Mouse (Mus musculus) midbrain, embryonic 15.5 days (tissue): Measurements from ENCODE around the gene Unc119. TPM values are rescaled to one million over a fixed set of nuclear protein-coding genes. Genes with fewer than 3 reads are reported as not detected.

Experiments
- ATAC-seq: fragments of 200-750 bp; cut with Nextera tagmentation; replicated peaks from 2 replicates; pipeline ENCODE4 v1.8.0; 2017; ENCODE audit warnings: moderate TSS enrichment
- H3K27ac ChIP-seq: fragments of 300-500 bp; sonication (generic); 2 replicates; pipeline ENCODE4 v1.5.1; 2015; ENCODE audit warnings: mild to moderate bottlenecking, inconsistent platforms
- H3K27me3 ChIP-seq: fragments of 300-500 bp; sonication (generic); replicated peaks from 2 replicates; pipeline ENCODE4 v1.6.1; 2015; ENCODE audit warnings: inconsistent platforms
- H3K36me3 ChIP-seq: fragments of 300-500 bp; sonication (generic); replicated peaks from 2 replicates; pipeline ENCODE4 v1.6.1; 2015; ENCODE audit warnings: inconsistent platforms
- H3K4me1 ChIP-seq: fragments of 300-500 bp; sonication (generic); 2 replicates; pipeline ENCODE4 v1.6.1; 2015; ENCODE audit warnings: inconsistent platforms
- H3K4me2 ChIP-seq: fragments of 300-500 bp; sonication (generic); 2 replicates; pipeline ENCODE4 v1.6.1; 2015; ENCODE audit warnings: inconsistent platforms, mild to moderate bottlenecking, moderate library complexity
- H3K4me3 ChIP-seq: fragments of 300-500 bp; sonication (generic); 2 replicates; pipeline ENCODE4 v1.5.1; 2015; ENCODE audit warnings: mild to moderate bottlenecking, inconsistent platforms
- H3K9ac ChIP-seq: fragments of 300-500 bp; sonication (generic); 2 replicates; pipeline ENCODE4 v1.6.1; 2015; ENCODE audit warnings: mild to moderate bottlenecking, inconsistent platforms
- H3K9me3 ChIP-seq: fragments of 300-500 bp; sonication (generic); 2 replicates; pipeline ENCODE4 v1.6.1; 2016; ENCODE audit warnings: inconsistent platforms
- WGBS: fragments of 180-500 bp; shearing (Covaris S2); methylation state at CpG from one replicate; pipeline ENCODE4 v1.1.7; 2015; ENCODE audit warnings: mixed read lengths; 5-methylcytosine and 5-hydroxymethylcytosine counted together
- polyA plus RNA-seq: library from polyadenylated mRNA; unstranded; fragments of >200 nt; fragmentation: Nextera tagmentation; extraction: Ambion mirVana; gene quantifications from 2 replicates; pipeline ENCODE4 v1.2.1, GENCODE M21; 2015

Unc119 gene
- polyA plus RNA-seq, 1 experiment from 2014 or later, result 80.8 TPM

GRCm38 (mm10) chr11:78324000-78324785 lies 19.1 kb upstream of the Unc119 start:
- ATAC-seq, result no peak
- no peak overlapping the region for H3K9ac ChIP-seq
- 0 out of 2 replicates have a peak overlapping the region, but pooled peaks have one; percentile 6 for H3K4me2 ChIP-seq
- H3K27me3 ChIP-seq, result no peaks in the 10 kb centered on the region
- 0 out of 2 replicates have a peak, but pooled peaks cover under 1% of the 10 kb centered on the region for H3K36me3 ChIP-seq
- H3K4me1 ChIP-seq, result peaks cover 9% of the 10 kb centered on the region
- no peaks in the 10 kb centered on the region for H3K9me3 ChIP-seq
- WGBS, result 87% methylated on average over 15 of the region's 15 CpGs
- H3K27ac ChIP-seq, result 0 out of 2 replicates have a peak overlapping the region, but pooled peaks have one; percentile 48
- no peak overlapping the region for H3K4me3 ChIP-seq

DNA sequence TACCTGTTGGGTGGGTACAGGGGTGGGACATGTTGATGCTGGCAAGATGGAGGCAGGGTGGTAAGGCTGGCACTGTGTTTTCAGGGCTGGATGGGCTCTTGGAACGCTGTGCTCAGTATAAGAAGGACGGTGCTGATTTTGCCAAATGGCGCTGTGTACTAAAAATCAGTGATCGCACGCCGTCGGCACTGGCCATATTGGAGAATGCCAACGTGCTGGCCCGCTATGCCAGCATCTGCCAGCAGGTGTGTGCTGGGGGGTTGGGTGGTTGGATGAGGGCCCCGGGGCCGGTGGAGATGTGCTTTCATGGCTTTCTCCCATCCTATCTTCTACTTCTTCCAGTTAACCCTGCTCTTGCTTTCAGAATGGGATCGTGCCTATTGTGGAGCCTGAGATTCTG lies 18.3 kb upstream of the Unc119 start:
- H3K4me3 ChIP-seq, result no peak overlapping the region
- ATAC-seq, result no peak
- no peaks in the 10 kb centered on the region for H3K36me3 ChIP-seq
- H3K9ac ChIP-seq, result no peak overlapping the region
- H3K9me3 ChIP-seq, result no peaks in the 10 kb centered on the region
- H3K4me2 ChIP-seq, result no peak overlapping the region
- peaks cover 15% of the 10 kb centered on the region for H3K4me1 ChIP-seq
- 94% methylated on average over 12 of the region's 12 CpGs for WGBS
- H3K27me3 ChIP-seq, result no peaks in the 10 kb centered on the region
- H3K27ac ChIP-seq, result no peak overlapping the region

DNA sequence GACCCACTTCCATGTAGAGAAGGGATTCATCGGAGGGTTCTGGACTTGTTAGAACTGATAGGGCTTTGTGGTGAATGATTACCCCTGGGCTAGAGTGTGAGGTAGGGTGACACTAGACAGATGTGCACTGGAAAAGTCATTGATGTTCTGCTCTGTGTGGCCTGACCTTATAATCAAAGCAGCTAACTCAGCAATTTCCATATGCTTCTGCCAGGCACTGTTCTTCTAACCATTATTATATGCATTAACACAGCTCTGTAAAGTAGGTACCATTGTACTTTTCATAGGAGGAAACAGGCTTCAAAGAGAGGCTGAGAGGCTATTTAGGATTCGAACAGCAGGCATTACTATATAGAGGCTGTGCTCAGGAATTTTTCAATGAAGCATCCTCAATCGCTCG lies 16.1 kb upstream of the Unc119 start:
- no peak overlapping the region for H3K9ac ChIP-seq
- H3K36me3 ChIP-seq, result no peaks in the 10 kb centered on the region
- no peak overlapping the region for H3K27ac ChIP-seq
- no peak for ATAC-seq
- 89% methylated on average over 4 of the region's 4 CpGs for WGBS
- no peaks in the 10 kb centered on the region for H3K9me3 ChIP-seq
- peaks cover 15% of the 10 kb centered on the region for H3K4me1 ChIP-seq
- H3K4me3 ChIP-seq, result no peak overlapping the region
- H3K4me2 ChIP-seq, result no peak overlapping the region
- no peaks in the 10 kb centered on the region for H3K27me3 ChIP-seq

DNA sequence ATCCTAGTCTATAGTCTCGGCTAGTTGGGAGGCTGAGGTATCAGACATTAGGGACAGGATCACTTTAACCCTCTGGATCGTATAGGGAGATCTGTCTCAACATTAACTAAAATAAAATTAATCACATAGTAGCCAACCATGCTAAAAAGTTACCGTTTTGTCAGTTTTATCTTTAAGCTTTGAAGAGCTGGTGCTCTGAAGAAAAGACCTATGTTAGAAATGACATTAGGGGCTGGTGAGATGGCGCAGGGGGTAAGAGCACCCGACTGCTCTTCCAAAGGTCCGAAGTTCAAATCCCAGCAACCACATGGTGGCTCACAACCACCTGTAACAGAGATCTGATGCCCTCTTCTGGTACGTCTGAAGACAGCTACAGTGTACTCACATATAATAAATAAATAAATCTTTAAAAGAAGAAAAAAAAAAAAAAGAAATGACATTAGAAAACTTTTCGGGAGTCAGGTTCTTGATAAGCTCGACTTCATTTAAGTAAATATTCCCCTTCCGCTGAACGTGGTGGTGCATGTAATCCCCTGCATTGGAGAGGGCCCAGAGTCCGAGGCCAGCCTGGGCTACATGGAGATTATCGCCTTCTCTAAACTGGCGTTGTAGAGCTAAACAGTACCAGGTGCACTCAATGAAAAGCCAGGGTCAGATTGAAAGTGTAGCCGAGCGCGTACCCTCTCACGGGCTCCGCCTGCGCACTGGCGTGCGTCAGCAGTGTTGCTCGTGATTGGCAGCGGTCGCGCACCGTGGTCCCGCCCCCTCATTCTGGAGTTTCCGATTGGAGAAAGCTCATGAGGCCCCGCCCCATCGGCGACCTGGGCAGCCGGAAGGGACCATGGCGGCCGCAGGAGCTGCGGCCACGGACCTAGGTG lies 15.4 kb upstream of the Unc119 start, which contains the start of gene Pigs:
Gene Pigs (plus strand): TSS at position 782 of the 878 bp plus-strand sequence.
- Histone ChIP-seq H3K9me3 (no peaks in the 10 kb centered on the region), H3K9ac (peak within 1 kb of the TSS; percentile 84), H3K4me3 (peak within 1 kb of the TSS; percentile 96), H3K4me1 (peaks cover 13% of the 10 kb centered on the region), H3K27me3 (no peaks in the 10 kb centered on the region), H3K27ac (peak within 1 kb of the TSS; percentile 68), H3K4me2 (peak within 1 kb of the TSS; percentile 88), H3K36me3 (0 out of 2 replicates have a peak, but pooled peaks cover 3% of the 10 kb centered on the region)
- peak; percentile 97 for ATAC-seq
- 13% methylated on average over 37 of the region's 37 CpGs for WGBS

- peaks cover 9% of the 10 kb centered on the region; the same call in 1 of the 2 replicates for H3K36me3 ChIP-seq
- H3K4me1 ChIP-seq, result peaks cover 11% of the 10 kb centered on the region
- H3K4me3 ChIP-seq, result peak overlapping the region; percentile 96
- H3K9me3 ChIP-seq, result no peaks in the 10 kb centered on the region
- peak; percentile 46 for ATAC-seq
- peak overlapping the region; percentile 84 for H3K9ac ChIP-seq
- H3K4me2 ChIP-seq, result peak overlapping the region; percentile 88
- no peaks in the 10 kb centered on the region for H3K27me3 ChIP-seq
- peak overlapping the region; percentile 66 for H3K27ac ChIP-seq
- WGBS, result under 1% methylated on average over 41 of the region's 41 CpGs
These were observed 14.7 kb upstream of the Unc119 start for GRCm38 (mm10) chr11:78328512-78329056.

DNA sequence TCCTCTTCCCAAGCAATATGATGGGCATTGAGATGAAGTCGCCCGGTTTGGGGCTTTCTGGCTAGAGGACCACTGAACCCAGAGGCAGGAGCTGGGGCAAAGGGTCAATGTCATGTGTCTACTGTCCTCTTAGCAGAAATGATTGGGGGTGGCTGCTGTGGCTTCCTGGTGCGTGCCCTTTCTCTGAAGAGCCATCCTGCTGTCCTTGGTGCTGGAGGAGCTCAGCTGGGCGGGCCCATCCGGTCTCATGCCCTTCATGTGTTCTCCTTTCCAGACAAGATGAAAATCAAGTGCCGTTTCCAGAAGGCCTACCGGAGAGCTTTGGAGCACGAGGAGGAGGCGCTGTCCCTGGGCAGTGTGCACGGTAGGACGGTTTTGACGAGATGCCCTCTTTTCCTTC lies 10.6 kb upstream of the Unc119 start:
- WGBS, result 95% methylated on average over 12 of the region's 12 CpGs
- Histone ChIP-seq H3K27ac (no peak overlapping the region), H3K4me2 (no peak overlapping the region), H3K9ac (no peak overlapping the region), H3K4me1 (peaks cover 11% of the 10 kb centered on the region), H3K9me3 (no peaks in the 10 kb centered on the region), H3K4me3 (no peak overlapping the region), H3K36me3 (peaks cover 29% of the 10 kb centered on the region), H3K27me3 (no peaks in the 10 kb centered on the region)
- ATAC-seq, result no peak

DNA sequence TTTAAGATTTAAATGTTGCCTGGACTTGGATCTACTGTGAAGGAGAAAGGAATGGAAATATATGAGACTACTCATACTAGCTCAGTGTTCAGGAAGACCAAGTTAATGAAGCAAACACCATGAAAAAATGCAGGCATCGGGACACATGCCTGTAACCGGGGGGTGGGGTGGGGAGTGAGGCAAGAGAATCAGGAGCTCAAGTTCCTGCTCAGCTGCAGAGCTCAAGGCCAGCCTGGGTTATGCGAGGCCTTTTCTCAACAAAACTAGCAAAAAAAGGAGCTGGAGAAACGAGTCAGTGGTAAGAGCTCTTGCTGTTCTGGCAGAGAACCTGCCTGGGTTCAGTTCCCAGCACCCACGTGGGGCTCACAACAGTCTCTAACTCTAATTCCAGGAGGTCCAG lies 9.3 kb upstream of the Unc119 start:
- no peak for ATAC-seq
- Histone ChIP-seq H3K9ac (no peak overlapping the region), H3K36me3 (peaks cover 29% of the 10 kb centered on the region)

GRCm38 (mm10) chr11:78337040-78337439 lies 6.2 kb upstream of the Unc119 start:
- Histone ChIP-seq H3K9ac (no peak overlapping the region), H3K27ac (no peak overlapping the region), H3K4me1 (no peaks in the 10 kb centered on the region), H3K4me2 (no peak overlapping the region), H3K4me3 (no peak overlapping the region), H3K9me3 (no peaks in the 10 kb centered on the region), H3K27me3 (no peaks in the 10 kb centered on the region), H3K36me3 (peaks cover 39% of the 10 kb centered on the region)
- WGBS, result 97% methylated on average over 8 of the region's 8 CpGs
- no peak for ATAC-seq

More for the DNA sequence above, 9.3 kb upstream of the Unc119 start:
- H3K4me1 ChIP-seq, result peaks cover 8% of the 10 kb centered on the region
- no peak overlapping the region for H3K4me3 ChIP-seq
- H3K4me2 ChIP-seq, result no peak overlapping the region
- no peaks in the 10 kb centered on the region for H3K27me3 ChIP-seq
- H3K9me3 ChIP-seq, result no peaks in the 10 kb centered on the region
- H3K27ac ChIP-seq, result no peak overlapping the region
- 95% methylated on average over 5 of the region's 5 CpGs for WGBS

DNA sequence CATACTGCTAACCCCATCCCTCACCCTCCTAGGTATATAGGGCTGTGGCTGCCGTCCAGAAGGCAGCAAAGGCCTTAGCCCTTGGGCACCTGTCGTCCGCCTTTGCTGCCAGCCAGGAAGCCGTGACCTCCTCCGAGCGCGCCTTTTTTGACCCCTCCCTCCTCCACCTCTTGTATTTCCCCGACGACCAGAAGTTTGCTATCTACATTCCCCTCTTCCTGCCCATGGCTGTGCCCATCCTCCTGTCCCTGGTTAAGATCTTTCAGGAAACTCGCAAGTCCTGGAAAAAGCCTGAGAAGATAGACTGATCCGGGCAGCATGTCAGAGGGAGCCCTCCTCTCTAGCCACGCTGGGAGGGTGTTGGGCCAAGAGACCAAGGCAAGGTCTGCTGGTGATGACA lies 1.6 kb upstream of the Unc119 start:
- Histone ChIP-seq H3K27me3 (no peaks in the 10 kb centered on the region), H3K9me3 (no peaks in the 10 kb centered on the region), H3K4me3 (no peak overlapping the region), H3K27ac (no peak overlapping the region), H3K4me2 (no peak overlapping the region), H3K4me1 (peaks cover 29% of the 10 kb centered on the region), H3K9ac (no peak overlapping the region), H3K36me3 (peaks cover 15% of the 10 kb centered on the region; the same call in 1 of the 2 replicates)
- no peak for ATAC-seq
- 90% methylated on average over 12 of the region's 12 CpGs for WGBS

GRCm38 (mm10) chr11:78344328-78344889 lies 1.1 kb downstream of the Unc119 start:
- Histone ChIP-seq H3K27me3 (no peaks in the 10 kb centered on the region), H3K36me3 (peaks cover 11% of the 10 kb centered on the region), H3K9ac (peak overlapping the region; percentile 96), H3K4me2 (peak overlapping the region; percentile 74), H3K4me1 (peaks cover 32% of the 10 kb centered on the region), H3K9me3 (no peaks in the 10 kb centered on the region), H3K27ac (peak overlapping the region; percentile 82; the same call in 1 of the 2 replicates), H3K4me3 (peak overlapping the region; percentile 89)
- 80% methylated on average over 6 of the region's 6 CpGs for WGBS
- no peak for ATAC-seq

- Histone ChIP-seq H3K36me3 (peaks cover 9% of the 10 kb centered on the region; the same call in 1 of the 2 replicates), H3K27ac (0 out of 2 replicates have a peak overlapping the region, but pooled peaks have one; percentile 4), H3K9me3 (no peaks in the 10 kb centered on the region), H3K4me1 (peaks cover 32% of the 10 kb centered on the region), H3K4me2 (peak overlapping the region; percentile 74), H3K9ac (0 out of 2 replicates have a peak overlapping the region, but pooled peaks have one; percentile 9), H3K4me3 (peak overlapping the region; percentile 8; the same call in 1 of the 2 replicates), H3K27me3 (no peaks in the 10 kb centered on the region)
- no peak for ATAC-seq
- 50% methylated on average over 8 of the region's 8 CpGs for WGBS
These were observed 1.8 kb downstream of the Unc119 start for GRCm38 (mm10) chr11:78344890-78345715.
